ENCODE assay signal across 8 mouse cellular contexts in the genomic region with DNA sequence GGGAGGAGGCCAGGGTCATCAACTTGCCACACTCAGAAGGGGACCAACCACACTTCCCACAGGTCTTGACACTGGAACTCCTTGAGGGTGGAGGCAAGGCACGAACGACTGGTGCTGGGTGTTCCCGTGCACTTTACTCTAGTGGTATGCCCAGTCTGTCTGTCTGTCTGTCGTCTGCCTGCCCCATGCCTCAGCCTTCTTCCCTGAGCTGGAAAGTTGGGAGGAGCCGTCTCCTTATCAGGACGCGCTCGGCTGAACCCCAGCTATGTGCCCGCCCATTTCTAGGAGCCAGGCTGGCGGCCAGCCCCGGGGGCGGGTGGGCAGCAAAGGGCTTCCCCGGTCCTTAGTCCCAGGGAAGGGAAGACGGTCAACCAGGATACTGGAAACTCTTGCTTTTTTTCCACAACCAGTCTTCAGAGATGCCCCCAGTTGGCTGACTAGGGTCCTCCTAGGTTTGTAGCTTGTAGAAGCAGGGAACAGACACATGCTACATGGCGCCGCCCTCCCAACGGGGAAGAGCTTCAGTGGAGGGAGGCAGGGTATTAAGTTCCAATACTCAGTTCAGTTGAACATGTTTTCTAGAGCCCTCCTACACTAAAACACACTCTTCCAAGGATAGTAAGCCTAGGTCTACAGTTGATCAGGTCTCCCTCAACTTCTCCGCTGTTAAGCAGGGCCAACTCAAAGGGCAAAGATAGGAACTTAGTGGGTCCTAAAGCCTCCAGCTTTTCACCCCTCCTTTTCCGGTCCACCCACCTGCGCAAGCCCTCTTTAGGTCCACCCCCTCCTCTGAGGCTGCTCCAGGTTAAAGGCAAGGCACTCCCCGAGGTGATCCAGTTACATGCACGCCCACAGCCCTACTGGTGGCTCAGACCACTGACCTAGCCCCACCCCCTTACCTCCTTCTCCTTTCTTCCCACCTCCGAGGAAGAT. TPM values are rescaled to one million over a fixed set of nuclear protein-coding genes. Genes with fewer than 3 reads are reported as not detected.
A peak's percentile ranks its signal among the peaks of the same experiment; 100 is the strongest.
DNase-seq lines count a peak whose midpoint lies in the region; ATAC-seq and TF ChIP-seq lines count a peak whose summit lies in the region.

No protein-coding gene starts in this region.

- WGBS in forebrain, embryonic 10.5 days, result under 1% methylated on average over 23 of the region's 23 CpGs
- 3% methylated on average over 23 of the region's 23 CpGs for WGBS in hindbrain, embryonic 12.5 days
- WGBS in limb, embryonic 15.5 days, result 2% methylated on average over 23 of the region's 23 CpGs

- peak overlapping the region; percentile 79 for H3K4me2 ChIP-seq in hindbrain, embryonic 12.5 days (replicated peaks)
- peak overlapping the region; percentile 95 for H3K4me2 ChIP-seq in limb, embryonic 15.5 days
- peak overlapping the region; percentile 98 for H3K4me2 ChIP-seq in myocyte (ENCODE audit: low read depth)

- H3K27me3 ChIP-seq in forebrain, embryonic 10.5 days (ENCODE audit: poor library complexity, severe bottlenecking), result peaks cover 48% of the 10 kb centered on the region
- peaks cover 25% of the 10 kb centered on the region for H3K27me3 ChIP-seq in hindbrain, embryonic 12.5 days
- no peaks in the 10 kb centered on the region for H3K27me3 ChIP-seq in limb, embryonic 15.5 days
- no peaks in the 10 kb centered on the region for H3K27me3 ChIP-seq in myocyte (ENCODE audit: control insufficient read depth, insufficient read depth, insufficient read length)

- ATAC-seq in hindbrain, embryonic 12.5 days (ENCODE audit: low FRiP score), result no peak
- 0 out of 2 replicates have a peak, but pooled peaks have one; percentile 1 for ATAC-seq in limb, embryonic 15.5 days (ENCODE audit: insufficient number of reproducible peaks, low FRiP score, low TSS enrichment, low read depth)

- peaks cover 14% of the 10 kb centered on the region for H3K36me3 ChIP-seq in forebrain, embryonic 10.5 days (replicated peaks)
- no peaks in the 10 kb centered on the region for H3K36me3 ChIP-seq in hindbrain, embryonic 12.5 days
- H3K36me3 ChIP-seq in limb, embryonic 15.5 days, result 0 out of 2 replicates have a peak, but pooled peaks cover 3% of the 10 kb centered on the region
- H3K36me3 ChIP-seq in myocyte (ENCODE audit: control insufficient read depth, insufficient read depth), result no peaks in the 10 kb centered on the region

- H3ac ChIP-seq in myocyte (ENCODE audit: control insufficient read depth, insufficient read length), result no peak overlapping the region

- H3K79me2 ChIP-seq in myocyte (ENCODE audit: control insufficient read depth, insufficient read depth), result no peaks in the 10 kb centered on the region

- H3K9ac ChIP-seq in hindbrain, embryonic 12.5 days, result peak overlapping the region; percentile 43; the same call in 1 of the 2 replicates
- H3K9ac ChIP-seq in limb, embryonic 15.5 days, result peak overlapping the region; percentile 33; the same call in 1 of the 2 replicates

- peak overlapping the region; percentile 90 for H3K4me3 ChIP-seq in forebrain, embryonic 10.5 days
- H3K4me3 ChIP-seq in hindbrain, embryonic 12.5 days, result peak overlapping the region; percentile 70
- peak overlapping the region; percentile 62 for H3K4me3 ChIP-seq in limb, embryonic 15.5 days
- H3K4me3 ChIP-seq in myocyte, result peak overlapping the region; percentile 10

- TF ChIP-seq POLR2A in myocyte (IDR thresholded peaks at IDR 0.05; ENCODE audit: insufficient read length, low read depth), result peak; percentile 34

- no peaks in the 10 kb centered on the region for H3K9me3 ChIP-seq in forebrain, embryonic 10.5 days
- H3K9me3 ChIP-seq in hindbrain, embryonic 12.5 days (replicated peaks), result no peaks in the 10 kb centered on the region
- no peaks in the 10 kb centered on the region for H3K9me3 ChIP-seq in limb, embryonic 15.5 days

- peak; percentile 73 for DNase-seq in ovary, adult 18-20 months (ENCODE audit: low spot score)
- no peak for DNase-seq in ovary, postnatal 10 days (ENCODE audit: low spot score)
- peak; percentile 78 for DNase-seq in forebrain, embryonic 10.5 days (ENCODE audit: extremely low spot score, low spot score)
- peak; percentile 93 for DNase-seq in yolk sac, embryonic 10.5 days (ENCODE audit: low spot score)
- DNase-seq in T-cell, adult 2 months (ENCODE audit: low spot score), result no peak

- peaks cover 91% of the 10 kb centered on the region for H3K4me1 ChIP-seq in forebrain, embryonic 10.5 days
- H3K4me1 ChIP-seq in hindbrain, embryonic 12.5 days, result peaks cover 72% of the 10 kb centered on the region
- H3K4me1 ChIP-seq in limb, embryonic 15.5 days, result peaks cover 53% of the 10 kb centered on the region

- peak overlapping the region; percentile 97 for H3K27ac ChIP-seq in forebrain, embryonic 10.5 days
- H3K27ac ChIP-seq in hindbrain, embryonic 12.5 days, result peak overlapping the region; percentile 85; the same call in 1 of the 2 replicates
- H3K27ac ChIP-seq in limb, embryonic 15.5 days, result peak overlapping the region; percentile 96

TF ChIP-seq in myocyte, 11 proteins besides CTCF, POLR2A, EP300 and RAD21:
- TF ChIP-seq USF1 (IDR thresholded peaks at IDR 0.05; ENCODE audit: low read depth), result no peak
- TF ChIP-seq TCF12 (IDR thresholded peaks at IDR 0.05; ENCODE audit: insufficient read depth, poor library complexity, severe bottlenecking), result no peak
- TF ChIP-seq MYOG (IDR thresholded peaks at IDR 0.05; ENCODE audit: control insufficient read depth in 1 of 3, insufficient read depth in 1 of 3, insufficient read length in 2 of 3, low read depth in 2 of 3), result no peak
- no peak for TF ChIP-seq MAX (IDR thresholded peaks at IDR 0.05; ENCODE audit: low read depth)
- TF ChIP-seq SRF (IDR thresholded peaks at IDR 0.05; ENCODE audit: control insufficient read depth, insufficient read length, low read depth), result no peak
- TF ChIP-seq POLR2AphosphoS2 (IDR thresholded peaks at IDR 0.05; ENCODE audit: insufficient read length, low read depth), result no peak
- no peak for TF ChIP-seq TCF3 (IDR thresholded peaks at IDR 0.05; ENCODE audit: insufficient read length, low read depth)
- no peak for TF ChIP-seq CEBPB (IDR thresholded peaks at IDR 0.05; ENCODE audit: insufficient read depth, poor library complexity, severe bottlenecking)
- no peak for TF ChIP-seq MYOD1 (IDR thresholded peaks at IDR 0.05; ENCODE audit: control insufficient read depth in 1 of 3, insufficient read length in 2 of 3, low read depth in 2 of 3)
- no peak for TF ChIP-seq REST (IDR thresholded peaks at IDR 0.05; ENCODE audit: insufficient read depth, insufficient read length)
- TF ChIP-seq E2F4 (IDR thresholded peaks at IDR 0.05; ENCODE audit: insufficient read depth), result no peak

RNA-seq across cellular contexts. Expression of gene Smad6, which starts 3.7 kb away (rescaled TPM):
- polyA plus RNA-seq in forebrain, embryonic 10.5 days (2016; fragmentation: Nextera tagmentation; extraction: Ambion mirVana), result 3.6 and 3.7 TPM in 2 replicates
- polyA plus RNA-seq in hindbrain, embryonic 12.5 days (2016; fragmentation: Nextera tagmentation; extraction: Ambion mirVana), result 12.4 and 13.0 TPM in 2 replicates
- 7.1 and 9.4 TPM in 2 replicates for polyA plus RNA-seq in limb, embryonic 15.5 days (2015; fragmentation: Nextera tagmentation; extraction: Ambion mirVana)
- polyA plus RNA-seq in myocyte (2012; fragmentation: generic; extraction: Trizol), result 1.5 TPM

Comparison
In these comparisons a context has a peak if more than half of its experiments do, and no peak if none do; other contexts are left out.
1. DNase-seq: peak in ovary, adult 18-20 months (single experiment), forebrain, embryonic 10.5 days (single experiment) and yolk sac, embryonic 10.5 days (single experiment); none in ovary, postnatal 10 days (single experiment) and T-cell, adult 2 months (single experiment).
2. H3K4me3 ChIP-seq: peak in every context shown above with its lines; median percentile 90 in forebrain, embryonic 10.5 days; 70 in hindbrain, embryonic 12.5 days; 62 in limb, embryonic 15.5 days; 10 in myocyte.
3. Peak in every context shown above with its lines, with median percentiles within 50 percentile points of each other: H3K27ac ChIP-seq and H3K4me2 ChIP-seq.